ENCODE assay signal across 8 mouse cellular contexts in genomic region chrX:102250891-102251170, GRCm38 (mm10). TPM values are rescaled to one million over a fixed set of nuclear protein-coding genes. Genes with fewer than 3 reads are reported as not detected.
DNase-seq lines count a peak whose midpoint lies in the region; ATAC-seq and TF ChIP-seq lines count a peak whose summit lies in the region.

No protein-coding gene starts in this region.

- TF ChIP-seq POLR2A in thymus, adult 2 months (IDR thresholded peaks at IDR 0.05; ENCODE audit: control insufficient read depth, extremely low read depth, insufficient read depth, low read length, poor library complexity): no peak

- ATAC-seq in liver, embryonic 14.5 days (ENCODE audit: insufficient read depth): no peak
- no peak for ATAC-seq in erythroid progenitor cell, adult 5-6 weeks (replicated peaks; ENCODE audit: low FRiP score, poor library complexity, severe bottlenecking)

- under 1% methylated on average over 19 of the region's 24 CpGs for WGBS in thymus, adult 2 months
- 11% methylated on average over 24 of the region's 24 CpGs for WGBS in liver, embryonic 14.5 days (ENCODE audit: insufficient replicate concordance)

- H3K9me3 ChIP-seq in liver, embryonic 14.5 days (ENCODE audit: control insufficient read depth, low read length): no peaks in the 10 kb centered on the region

- H3K9ac ChIP-seq in liver, embryonic 14.5 days (replicated peaks): no peak overlapping the region

- peak overlapping the region; percentile 28 for H3K4me3 ChIP-seq in thymus, adult 2 months (ENCODE audit: control insufficient read depth, insufficient read depth, low read length)
- peak overlapping the region; percentile 30 to 40 for H3K4me3 ChIP-seq in liver, embryonic 14.5 days (ENCODE audit: insufficient read depth in 1 of 2, low read depth in 2 of 2, low read length in 2 of 2)

- H3K36me3 ChIP-seq in thymus, adult 2 months (ENCODE audit: control insufficient read depth, insufficient read depth, low read length): no peaks in the 10 kb centered on the region
- no peaks in the 10 kb centered on the region for H3K36me3 ChIP-seq in liver, embryonic 14.5 days (replicated peaks; ENCODE audit: control insufficient read depth, insufficient read depth, low read depth)

- peaks cover 5% of the 10 kb centered on the region; the same call in 1 of the 2 replicates for H3K27me3 ChIP-seq in thymus, adult 2 months (ENCODE audit: control insufficient read depth, insufficient read depth, low read length)
- H3K27me3 ChIP-seq in liver, embryonic 14.5 days (ENCODE audit: control insufficient read depth, insufficient read depth, low read length): peaks cover 55% of the 10 kb centered on the region

- no peak overlapping the region for H3K27ac ChIP-seq in thymus, adult 2 months (ENCODE audit: control insufficient read depth, insufficient read depth, low read length)
- H3K27ac ChIP-seq in liver, embryonic 14.5 days: no peak overlapping the region

- DNase-seq in embryo, embryonic 9.5 days (ENCODE audit: extremely low spot score): peak; percentile 41
- no peak for DNase-seq in embryo, embryonic 11 days
- DNase-seq in thymus, adult 2 months: no peak
- no peak for DNase-seq in thymus, postnatal 14 days
- DNase-seq in liver, embryonic 14.5 days (ENCODE audit: low read depth in 3 of 3, low spot score in 3 of 3): no peak
- peak; percentile 53 for DNase-seq in testis, postnatal 14 days (ENCODE audit: low spot score)
- DNase-seq in cerebellum, postnatal 4 days (ENCODE audit: low spot score in 2 of 2): no peak

- no peak for TF ChIP-seq CTCF in thymus, adult 2 months (IDR thresholded peaks at IDR 0.05; ENCODE audit: borderline replicate concordance, control insufficient read depth, extremely low read depth, insufficient read depth, low read length, poor library complexity)
- TF ChIP-seq CTCF in liver, embryonic 14.5 days (IDR thresholded peaks at IDR 0.05; ENCODE audit: low read depth): no peak

- TF ChIP-seq EP300 in liver, embryonic 14.5 days (IDR thresholded peaks at IDR 0.05; ENCODE audit: low read depth): no peak

- peaks cover 2% of the 10 kb centered on the region; the same call in 1 of the 2 replicates for H3K4me1 ChIP-seq in thymus, adult 2 months (replicated peaks; ENCODE audit: control insufficient read depth, insufficient read depth, low read length)
- no peaks in the 10 kb centered on the region for H3K4me1 ChIP-seq in liver, embryonic 14.5 days (replicated peaks; ENCODE audit: control insufficient read depth in 2 of 2, insufficient read depth in 2 of 2, low read length in 1 of 2)

- H3K4me2 ChIP-seq in liver, embryonic 14.5 days (ENCODE audit: low read depth): peak overlapping the region; percentile 39

RNA-seq across cellular contexts. Expression of gene Cited1, which starts 1.1 kb away (rescaled TPM):
- 1.4 and 2.0 TPM in 2 replicates for polyA plus RNA-seq in thymus, adult 2 months (2012; rRNA removed)
- 45.2 and 69.2 TPM in 2 replicates for polyA plus RNA-seq in liver, embryonic 14.5 days (2012; rRNA removed)
- polyA plus RNA-seq in liver, embryonic 14.5 days (2014; fragmentation: Nextera tagmentation; extraction: Ambion mirVana): 61.0 and 69.3 TPM in 2 replicates
- not detected in 2 replicates for total RNA-seq in erythroid progenitor cell, adult 5-6 weeks (2015; ENCODE audit: low replicate concordance)
- not detected in 2 replicates for total RNA-seq in erythroid progenitor cell, adult 5-6 weeks (2017; ENCODE audit: low replicate concordance)

Comparison
In these comparisons a context has a peak if more than half of its experiments do, and no peak if none do; other contexts are left out.
1. DNase-seq: peak in embryo, embryonic 9.5 days (single experiment) and testis, postnatal 14 days (single experiment); none in embryo, embryonic 11 days (single experiment), thymus, adult 2 months (single experiment), thymus, postnatal 14 days (single experiment), liver, embryonic 14.5 days (0 of 3) and cerebellum, postnatal 4 days (0 of 2).
2. RNA of gene Cited1, which starts 1.1 kb away (polyA plus RNA-seq): 45.2 to 69.3 TPM in liver, embryonic 14.5 days; 1.4 to 2.0 TPM in thymus, adult 2 months; every median in the first group is over 10 times any median in the second.